Mouse (Mus musculus) liver (tissue): Measurements from ENCODE around the gene Sh3rf1.

ENCODE experiments used
- DNase-seq: peaks from one replicate; pipeline ENCODE4 v3.0.0-alpha.2; 2020; ENCODE audit warnings: mixed read lengths

Gene Sh3rf1

DNA sequence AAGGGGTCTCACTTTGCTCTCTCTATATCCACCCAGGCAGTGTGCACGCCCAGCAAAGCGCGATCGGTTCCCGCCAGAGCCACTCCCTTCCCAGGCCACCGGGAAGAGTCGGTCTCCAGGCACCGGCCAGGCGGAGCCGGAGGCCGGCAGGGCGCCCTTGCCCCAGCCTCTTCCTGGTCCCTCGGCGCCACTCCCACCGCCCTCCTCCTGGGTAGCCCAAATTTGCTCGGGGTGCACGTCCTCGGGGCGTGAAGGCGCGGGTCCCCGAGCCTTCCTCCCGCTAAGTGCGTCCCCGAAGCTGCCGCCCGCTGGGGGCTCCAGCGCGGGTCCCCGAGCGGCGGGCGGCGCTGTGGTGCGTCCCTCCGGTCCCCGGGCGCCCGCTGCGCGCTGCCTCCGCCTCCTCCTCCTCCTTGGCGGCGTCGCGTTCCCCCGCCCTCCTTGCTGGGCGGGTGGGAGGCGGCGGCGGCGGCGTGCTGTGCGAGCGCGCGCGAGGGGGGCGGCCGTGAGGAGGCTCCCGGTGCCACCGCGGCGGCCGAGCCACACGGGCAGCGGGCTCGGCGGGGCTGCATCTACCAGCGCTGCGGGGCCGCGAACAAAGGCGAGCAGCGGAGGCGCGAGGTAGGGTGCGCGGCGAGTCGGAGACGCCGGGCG lies at the start of gene Sh3rf1:
TSS of gene Sh3rf1 (plus strand) at position 144 of the 651 bp plus-strand sequence.
- peak; percentile 81 for DNase-seq

DNA sequence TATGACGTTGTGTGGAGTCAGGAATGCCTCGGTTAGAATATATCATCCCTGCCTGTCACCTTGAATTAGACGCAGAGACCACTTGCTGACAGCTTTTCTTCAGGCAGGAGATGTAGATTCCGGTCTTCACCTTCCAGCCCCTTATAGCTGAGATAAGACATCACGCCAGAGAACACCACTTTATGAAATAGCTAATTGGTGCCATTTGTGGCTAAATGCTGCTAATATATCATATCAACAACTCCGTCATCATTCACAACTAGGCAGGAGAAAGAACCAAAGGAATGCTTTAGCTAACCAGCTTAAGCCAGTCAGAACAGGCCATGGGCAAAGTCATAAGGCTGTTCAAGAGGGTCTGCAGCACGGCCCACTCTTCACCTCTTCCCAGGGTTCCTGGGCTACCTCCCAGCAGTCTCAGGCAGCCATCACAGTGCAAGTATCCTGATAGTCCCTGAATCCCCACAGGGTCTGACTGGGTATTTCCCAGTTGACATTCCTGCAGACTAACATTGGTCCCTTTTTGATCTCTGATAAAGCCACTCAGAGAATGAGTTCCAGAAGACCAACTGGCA lies 49.7 kb upstream of the Sh3rf1 start:
- no peak for DNase-seq

DNA sequence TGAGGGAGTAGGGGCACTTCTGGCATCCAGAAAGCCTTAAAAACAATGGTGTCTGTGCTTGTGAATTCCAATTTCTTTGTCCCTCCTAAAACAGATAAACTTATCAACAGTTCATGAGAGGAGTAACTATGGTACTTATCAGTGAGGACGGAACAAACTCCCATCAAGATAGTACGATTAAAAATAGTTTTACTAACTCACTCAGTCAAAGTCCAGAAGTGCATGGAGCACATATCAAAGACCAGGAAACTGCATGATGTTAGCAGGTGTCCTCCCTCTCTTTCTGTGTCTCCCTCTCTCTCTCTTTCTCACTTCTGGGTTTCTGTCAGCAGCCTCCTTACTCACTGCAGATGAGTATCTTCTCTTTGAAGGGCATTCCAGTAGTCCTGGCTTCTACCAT lies 47.8 kb upstream of the Sh3rf1 start:
- DNase-seq: no peak

DNA sequence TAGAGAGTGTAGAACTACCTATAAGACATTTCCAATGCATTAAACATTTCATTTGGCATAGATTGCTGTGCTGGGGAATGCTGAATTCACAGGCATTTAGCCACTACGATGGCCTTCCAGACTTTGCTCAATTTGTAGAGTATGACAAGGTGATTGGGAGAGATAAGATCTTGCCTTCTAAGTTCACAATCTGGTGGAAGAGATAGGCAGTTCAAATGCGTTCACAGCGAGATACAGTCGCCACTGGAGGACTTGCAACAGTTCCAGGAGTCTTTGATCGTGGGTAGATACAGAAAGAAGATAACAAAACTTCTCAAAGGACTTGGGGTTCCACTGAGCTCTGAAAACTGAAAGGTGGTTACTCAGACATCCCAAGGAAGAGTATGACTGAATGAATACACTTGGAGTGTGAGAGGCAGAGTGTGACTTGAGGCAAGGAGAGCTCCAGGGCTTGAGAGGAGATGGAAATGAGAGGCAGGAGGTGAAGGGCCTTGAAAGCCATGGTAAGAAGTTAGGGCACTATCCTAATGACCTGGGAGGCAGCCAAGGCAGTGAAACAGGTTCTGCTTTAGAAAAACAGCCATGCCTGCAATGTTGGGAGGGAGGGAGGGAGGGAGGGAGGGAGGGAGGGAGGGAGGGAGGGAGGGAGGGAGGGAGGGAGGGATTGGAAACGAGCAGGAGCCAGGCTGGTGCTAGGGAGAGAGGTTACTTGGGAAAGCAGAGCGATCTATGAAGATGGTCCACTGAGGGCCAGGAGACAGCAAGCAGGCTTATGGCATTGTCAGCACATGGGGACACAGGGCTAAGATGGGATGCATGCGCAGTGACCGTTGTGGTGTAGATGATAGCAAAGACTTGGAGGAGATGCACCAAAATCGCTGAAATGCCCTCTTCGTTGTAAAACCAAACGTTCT lies 45.7 kb upstream of the Sh3rf1 start:
- DNase-seq: no peak

DNA sequence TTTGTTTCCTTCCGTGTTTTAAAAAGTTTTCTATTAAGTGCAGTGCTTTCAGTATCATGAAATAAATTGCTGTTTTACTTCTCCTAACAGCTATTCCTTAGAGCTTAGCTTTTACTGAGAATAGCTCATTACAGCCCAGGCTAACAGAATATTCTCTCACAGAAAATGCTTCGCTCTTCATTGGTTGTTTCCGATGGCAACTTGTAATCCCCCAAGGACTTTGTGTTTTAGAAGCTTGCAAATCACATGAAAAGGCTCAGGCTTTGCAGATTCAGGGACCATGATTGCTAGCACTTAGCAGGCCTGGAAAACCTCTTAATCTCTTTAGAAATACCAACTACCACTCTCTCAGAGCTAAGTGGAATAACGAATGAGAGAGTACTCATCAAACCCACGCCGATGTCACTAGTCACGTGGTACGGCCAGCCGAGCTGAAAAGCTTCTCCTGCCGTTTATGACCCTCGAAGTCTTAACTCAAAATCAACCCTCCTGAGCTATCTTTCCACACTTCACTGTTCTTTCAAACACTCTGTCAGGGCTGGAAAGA lies 45.0 kb upstream of the Sh3rf1 start:
- no peak for DNase-seq

DNA sequence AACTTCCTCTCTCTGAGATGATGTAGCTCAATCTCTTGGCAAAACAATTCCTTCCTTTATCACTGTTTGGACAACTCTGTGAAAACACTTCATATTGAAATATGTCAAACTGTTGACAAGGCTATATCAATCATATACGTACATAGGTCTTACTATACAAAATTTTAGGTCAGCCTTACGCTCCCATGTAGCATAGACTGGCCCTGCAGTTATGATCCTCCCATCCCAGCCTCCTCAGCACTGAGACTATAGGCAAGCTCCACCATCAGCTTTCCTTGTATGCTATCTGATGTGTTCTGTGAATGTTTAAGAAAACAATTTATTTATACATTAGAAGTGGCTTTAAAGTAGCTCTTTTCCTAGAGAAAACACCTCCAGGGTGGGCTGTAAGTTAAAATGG lies 42.1 kb upstream of the Sh3rf1 start:
- no peak for DNase-seq

DNA sequence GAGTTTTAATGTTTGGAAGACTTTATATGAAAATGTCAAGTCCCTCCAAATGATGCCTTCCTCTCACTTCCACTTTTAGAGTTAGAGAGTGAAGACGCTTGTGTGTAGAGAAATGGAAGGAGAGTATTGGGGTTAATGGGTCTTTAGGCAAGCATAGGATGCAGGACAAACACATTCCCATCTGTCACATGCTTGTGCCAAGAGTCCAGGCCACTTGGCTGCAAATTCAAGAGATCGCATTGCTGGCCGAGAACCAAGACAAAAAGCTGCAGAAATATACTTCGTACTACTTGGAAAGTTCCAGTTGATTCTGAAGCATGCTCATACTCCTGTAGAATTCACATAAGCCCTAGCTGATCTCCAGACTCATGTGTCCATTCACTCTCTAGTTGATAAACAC lies 41.7 kb upstream of the Sh3rf1 start:
- DNase-seq: no peak

DNA sequence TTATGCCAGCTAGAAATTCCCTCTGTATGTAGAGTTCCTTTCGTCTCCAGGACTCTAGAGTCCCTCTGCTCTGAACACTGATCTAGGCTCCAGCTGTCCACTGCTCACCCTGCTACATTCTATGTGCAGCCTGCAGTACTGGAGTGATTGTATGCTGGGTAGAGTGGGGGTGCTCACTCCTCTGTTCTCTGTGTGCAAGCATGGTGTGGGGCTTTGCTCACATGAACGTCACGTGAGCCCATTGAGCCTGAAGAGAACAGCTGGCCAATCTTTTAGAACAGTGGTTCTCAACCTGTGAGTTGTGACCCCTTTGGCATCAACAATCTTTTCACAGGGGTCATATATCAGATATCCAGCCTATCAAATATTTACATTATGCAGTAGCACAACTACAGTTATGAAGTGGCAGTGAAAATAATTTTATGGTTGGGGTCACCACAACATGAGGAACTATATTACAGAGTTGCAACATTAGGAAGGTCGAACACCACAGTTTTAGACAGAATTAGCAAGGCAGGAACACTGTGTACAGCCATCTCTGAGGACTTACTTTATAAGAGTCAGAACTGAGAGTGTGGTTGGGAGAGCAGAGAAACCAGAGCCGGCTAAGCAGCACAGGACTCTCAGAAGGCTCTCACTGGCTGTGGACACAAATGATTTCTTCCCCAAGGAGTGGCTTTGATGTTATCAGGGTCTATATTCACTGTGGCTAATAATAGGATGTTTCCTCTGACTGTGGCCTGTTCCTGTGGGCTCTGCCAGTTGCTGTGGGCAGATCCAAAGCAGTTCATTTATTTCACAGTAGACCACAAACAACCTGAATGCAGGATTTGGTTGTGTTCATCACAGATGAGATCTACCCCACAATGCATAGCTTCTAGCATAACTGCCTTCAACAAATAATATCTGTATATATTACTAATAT lies 38.1 kb upstream of the Sh3rf1 start:
- no peak for DNase-seq

DNA sequence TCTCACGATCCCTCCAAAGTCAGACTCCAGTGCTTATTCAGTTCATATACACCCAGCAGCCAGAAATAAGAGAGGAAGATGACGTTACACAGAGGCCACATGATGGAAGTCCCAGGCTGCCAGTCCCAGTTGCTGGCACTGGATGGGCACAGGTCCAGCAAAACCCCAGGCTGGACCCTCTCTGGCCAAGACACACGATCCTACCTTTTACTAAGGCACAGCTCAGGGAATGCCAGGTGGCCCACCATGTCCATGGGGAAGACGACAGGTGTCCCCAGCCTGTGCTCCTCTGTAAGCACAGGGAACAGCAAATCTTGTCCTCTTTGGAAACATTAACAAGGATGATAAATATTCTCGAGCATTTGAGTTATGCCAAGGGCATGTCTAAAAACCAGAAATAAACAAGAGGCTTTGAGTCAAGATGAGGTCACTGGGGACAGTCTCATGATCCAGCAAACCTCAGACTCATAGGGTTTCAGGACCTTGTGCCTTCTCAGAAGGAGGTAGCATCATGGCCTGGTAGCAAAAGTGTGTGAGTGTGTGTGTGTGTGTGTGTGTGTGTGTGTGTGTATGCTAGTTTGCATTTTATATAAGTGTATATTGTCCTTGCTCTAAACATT lies 29.3 kb upstream of the Sh3rf1 start:
- no peak for DNase-seq

DNA sequence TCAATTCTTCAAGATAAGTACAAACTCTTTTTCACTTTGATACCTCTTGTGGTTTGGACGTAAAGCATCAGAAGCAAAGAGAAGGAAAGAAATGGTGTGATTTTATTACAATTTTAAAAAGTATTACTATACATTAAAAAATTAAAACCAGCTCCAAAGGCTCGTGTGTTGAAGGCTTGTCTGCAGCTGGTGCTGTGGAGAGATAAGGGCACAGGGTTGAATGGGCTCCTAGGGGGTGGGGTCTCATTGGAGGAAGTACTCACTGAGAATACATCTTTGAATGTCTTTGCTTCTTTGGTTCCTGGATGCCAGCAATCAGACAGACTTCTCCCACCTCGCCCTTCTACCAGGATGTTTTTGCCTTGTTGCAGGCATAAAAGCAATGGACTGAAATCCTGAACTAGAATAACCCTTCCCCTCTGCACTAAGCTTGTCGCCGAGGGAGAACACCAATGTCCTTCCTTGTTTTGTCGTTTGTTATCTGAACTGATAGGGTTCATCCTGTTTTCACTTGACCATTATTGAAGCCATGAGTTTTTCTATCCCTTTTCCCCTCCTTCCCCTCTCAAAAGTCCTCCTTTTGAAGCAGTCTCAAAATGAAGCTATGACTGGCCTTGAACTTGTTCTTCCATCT lies 23.3 kb upstream of the Sh3rf1 start:
- DNase-seq: no peak

DNA sequence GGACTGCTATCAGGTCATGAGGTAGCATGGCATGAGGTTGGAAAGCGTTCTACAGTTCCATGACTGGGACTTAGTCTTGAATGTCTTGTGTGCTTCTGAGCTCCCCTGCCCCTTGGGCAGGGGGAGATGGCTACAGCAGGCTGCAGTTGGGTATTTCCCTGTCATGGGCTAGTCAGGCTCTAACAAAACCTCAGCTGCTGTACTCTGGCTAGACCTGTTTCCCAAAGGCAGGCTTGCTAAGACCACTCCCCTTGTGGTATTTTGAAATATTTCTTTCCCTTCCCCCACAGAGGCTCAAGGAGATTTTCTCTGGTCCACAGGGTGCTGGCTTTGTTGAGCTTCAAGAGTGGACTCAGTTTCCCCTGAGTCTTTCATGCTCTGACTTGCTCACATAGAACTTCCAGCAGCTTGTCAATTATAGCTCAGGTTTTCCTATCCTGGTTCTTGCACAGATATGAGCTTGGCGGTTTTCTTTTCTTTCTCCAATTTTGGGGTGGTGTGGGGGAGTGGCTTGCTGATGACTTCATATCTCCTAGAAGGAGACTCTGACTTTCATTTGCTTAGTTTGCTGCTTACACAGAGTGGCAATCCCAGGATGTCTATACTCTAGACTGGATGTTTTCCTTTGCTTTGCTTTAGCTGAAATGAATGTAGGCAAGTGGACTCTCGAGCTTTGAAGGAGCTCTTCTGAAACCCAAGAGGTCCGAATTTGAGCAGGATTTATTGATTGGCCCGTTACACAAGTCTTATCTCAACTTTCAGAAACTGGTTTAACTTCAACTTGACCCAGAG lies 20.4 kb upstream of the Sh3rf1 start:
- no peak for DNase-seq

DNA sequence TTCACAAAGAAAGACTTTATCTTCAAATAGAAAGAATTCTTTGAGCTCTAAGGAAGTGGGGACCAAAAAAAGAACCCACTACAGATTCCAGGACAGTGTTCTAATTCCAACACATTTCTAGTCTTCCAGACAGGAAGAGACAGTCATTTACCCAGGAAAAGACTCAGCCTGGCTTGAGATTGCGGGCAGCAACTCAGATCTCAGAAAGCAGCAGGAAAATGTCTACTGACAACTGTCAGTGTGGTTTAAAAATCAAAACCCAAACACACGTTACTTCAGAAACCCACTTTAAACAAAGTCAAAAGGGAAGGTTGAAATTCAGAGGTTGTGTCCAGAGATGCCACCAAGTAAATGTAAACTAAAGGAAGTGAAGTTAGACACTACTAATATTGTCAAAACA lies 16.8 kb upstream of the Sh3rf1 start:
- no peak for DNase-seq

DNA sequence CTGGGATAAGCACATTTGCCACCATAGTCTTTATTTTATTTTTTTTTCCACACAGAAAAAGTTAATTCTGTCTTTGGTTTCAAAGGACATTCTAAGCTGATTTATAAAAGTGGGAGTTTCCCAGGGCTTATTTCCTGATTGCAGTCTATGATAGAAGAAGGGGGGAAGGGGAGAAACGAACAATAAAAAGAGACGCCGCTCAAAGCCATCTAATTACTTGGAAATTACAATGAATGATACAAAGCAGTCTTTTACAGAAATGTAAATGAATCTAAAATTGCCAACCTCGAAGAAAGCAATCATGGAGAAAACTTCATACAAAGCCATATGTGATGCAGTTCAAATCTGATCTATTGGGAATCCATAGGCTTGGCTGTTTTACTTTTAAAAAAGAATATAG lies 16.0 kb upstream of the Sh3rf1 start:
- DNase-seq: no peak

DNA sequence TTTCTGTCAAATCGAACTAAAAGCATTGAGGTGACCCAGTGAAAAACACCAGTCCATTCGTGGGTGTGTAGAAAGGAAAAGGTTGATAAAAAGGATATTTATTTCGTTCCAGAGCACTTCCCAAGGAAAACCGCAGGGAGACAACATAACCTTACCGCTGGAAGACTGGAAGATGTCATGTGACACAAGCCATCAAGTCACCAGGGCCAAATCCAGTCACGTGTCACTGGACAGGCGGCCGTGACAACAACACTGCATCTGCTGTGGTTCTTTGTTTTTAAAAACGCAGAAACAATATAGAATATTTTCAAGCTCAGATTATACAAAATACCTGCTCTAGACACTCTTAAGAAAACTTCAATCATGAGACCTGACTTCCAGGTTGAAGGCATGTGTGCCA lies 15.0 kb upstream of the Sh3rf1 start:
- no peak for DNase-seq

DNA sequence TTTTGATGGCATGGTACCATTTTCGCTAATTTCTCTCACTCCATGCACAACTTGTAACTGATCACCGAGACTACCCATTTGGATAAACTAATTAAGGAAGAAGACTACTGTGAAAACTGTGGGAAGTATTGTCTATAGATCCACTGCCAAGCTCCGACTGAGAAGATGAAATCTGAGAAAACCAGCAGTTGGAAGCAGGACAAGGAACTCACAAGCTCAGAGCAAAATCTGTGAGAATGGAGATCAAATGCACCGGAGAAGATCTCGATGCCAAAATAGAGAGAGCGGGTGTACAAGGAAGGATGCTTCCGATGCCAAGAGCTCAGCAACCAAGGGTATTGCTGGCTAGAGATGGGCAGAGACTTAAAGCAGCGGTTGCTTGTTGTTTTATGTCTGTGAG lies 12.8 kb upstream of the Sh3rf1 start:
- DNase-seq: no peak

DNA sequence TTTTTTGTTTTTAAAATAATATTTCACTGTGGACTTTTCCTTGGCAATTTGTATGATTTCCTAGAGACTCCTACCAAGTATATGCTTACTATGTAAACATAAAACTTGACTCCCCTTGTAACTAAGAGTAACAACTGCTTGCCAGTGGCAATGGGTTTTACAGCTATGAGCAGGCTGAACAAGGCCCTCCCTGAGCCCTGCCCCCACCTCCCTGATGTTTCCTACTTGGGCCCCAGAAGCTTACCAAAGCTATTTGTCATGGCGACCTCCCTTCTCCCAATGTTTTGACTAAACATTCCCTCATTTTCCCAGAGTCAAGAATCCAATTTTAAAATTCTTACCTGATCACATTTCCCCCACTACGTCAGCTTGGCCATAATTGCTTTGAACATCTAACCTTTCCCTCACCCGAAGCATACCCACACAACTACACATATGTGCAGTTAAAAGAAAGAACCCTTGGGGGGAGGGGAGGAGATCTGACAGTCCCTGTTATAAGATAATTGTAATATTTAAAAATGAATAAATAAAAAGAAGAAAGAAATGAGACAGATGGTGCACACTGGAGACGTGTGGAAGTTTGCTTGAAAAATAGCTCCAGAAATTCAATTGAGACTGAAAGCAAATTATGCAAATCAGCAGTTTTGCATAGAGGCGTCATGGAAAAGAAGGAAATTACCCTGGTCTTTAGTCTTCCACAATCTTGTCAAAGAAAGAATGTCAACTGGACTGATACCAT lies 8.4 kb upstream of the Sh3rf1 start:
- DNase-seq: no peak

DNA sequence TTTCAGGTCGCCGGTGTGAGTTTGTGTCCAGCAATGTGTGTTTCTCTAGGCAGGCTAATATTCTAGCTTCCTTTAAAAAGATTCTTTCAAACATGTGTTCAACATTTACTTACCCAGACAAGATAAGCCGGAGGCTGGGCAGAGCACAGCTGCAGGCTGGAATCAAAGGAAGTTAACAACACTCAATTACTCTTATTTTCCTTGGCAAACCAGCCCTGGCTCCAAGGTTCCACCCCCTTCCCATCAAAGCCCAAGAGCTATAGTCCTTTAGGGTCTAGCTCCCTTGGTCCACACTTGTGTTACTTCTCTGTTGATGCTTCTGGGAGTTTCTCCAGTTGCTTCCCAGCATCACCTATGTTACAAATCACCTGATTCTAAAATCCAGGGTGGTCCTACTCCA lies 6.7 kb upstream of the Sh3rf1 start:
- no peak for DNase-seq

DNA sequence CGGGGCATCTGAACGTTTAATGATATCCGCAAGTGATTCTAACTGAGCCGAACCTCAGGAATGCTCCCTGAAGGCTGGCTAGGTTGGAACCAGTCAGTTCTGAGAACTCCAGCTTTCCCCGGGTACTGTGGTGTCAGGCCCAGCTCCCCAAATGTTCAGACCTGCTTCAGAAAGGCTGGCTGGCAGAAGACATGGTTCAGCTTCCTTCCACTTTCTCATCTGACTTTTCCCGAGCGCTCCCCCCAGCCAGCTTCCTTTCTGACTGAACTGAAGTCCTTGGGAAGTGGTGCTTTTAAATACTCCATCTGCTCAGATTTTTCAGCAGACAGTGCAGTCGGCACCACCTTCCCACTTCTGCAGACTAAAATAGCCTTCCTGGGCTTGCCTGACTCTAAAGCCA lies 6.2 kb upstream of the Sh3rf1 start:
- DNase-seq: no peak

DNA sequence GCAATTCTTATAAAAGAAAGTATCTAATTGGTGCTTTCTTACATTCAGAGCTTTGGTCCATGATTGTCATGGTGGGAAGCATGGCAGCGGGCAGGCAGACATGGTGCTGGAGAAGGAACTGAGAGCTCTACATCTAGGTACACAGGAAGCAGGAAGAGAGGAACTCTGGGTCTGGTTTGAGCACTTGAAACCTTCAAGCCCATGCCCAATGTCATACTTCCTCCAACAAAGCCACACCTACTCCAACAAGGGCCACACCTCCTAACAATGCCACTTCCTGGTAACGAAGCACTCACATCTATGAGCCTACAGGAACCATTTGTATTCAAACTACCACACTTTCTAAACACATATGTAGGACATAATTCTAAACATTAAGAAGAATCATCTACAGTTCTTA lies 5.2 kb upstream of the Sh3rf1 start:
- no peak for DNase-seq

DNA sequence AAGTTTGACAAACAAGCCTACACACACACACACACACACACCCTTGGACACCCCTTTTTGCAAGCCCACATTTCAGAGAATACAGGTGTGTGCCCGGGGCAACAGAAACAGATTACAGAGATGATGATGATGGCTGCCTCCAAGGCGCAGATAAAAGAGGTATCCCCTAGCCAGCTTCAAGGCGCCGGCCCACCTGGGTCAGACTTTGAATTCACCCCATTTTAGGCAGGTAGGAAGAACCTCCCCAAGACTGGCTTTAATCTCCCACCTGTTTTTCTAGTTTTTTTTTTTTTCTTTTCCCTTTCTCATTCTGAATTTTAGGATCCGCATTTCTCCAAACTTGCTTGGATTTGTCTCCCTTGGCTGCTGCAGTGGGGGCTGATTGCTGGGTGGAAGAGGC lies 389 bp upstream of the Sh3rf1 start:
- DNase-seq: no peak
